Mouse (Mus musculus): ENCODE results near the gene Ccdc171. TPM values are rescaled to one million over a fixed set of nuclear protein-coding genes. Genes with fewer than 3 reads are reported as not detected.
A peak's percentile ranks its signal among the peaks of the same experiment; 100 is the strongest.

Ccdc171 gene
- total and polyA plus RNA-seq, 2 experiments from 2014 or later, result 0.46 to 1.2 TPM

- H3K9me3 ChIP-seq (replicated peaks; ENCODE audit: control insufficient read depth, low read length), result no peaks in the 10 kb centered on the region
- H3K36me3 ChIP-seq (replicated peaks; ENCODE audit: control insufficient read depth, insufficient read depth, low read length), result no peaks in the 10 kb centered on the region
- no peaks in the 10 kb centered on the region for H3K4me1 ChIP-seq (ENCODE audit: control insufficient read depth, insufficient read depth)
- H3K27me3 ChIP-seq (ENCODE audit: control insufficient read depth, insufficient read depth, low read length), result no peaks in the 10 kb centered on the region
- DNase-seq (ENCODE audit: low spot score) (no peak), ATAC-seq (ENCODE audit: insufficient read depth, low read depth) (no peak)
- WGBS, result 83% methylated on average over 5 of the region's 5 CpGs
- TF ChIP-seq EP300 (IDR thresholded peaks at IDR 0.05; ENCODE audit: low read depth), result no peak
- no peak for TF ChIP-seq CTCF (IDR thresholded peaks at IDR 0.05; ENCODE audit: low read depth)
- H3K4me3 ChIP-seq (ENCODE audit: low read depth, low read length), result no peak overlapping the region
- H3K27ac ChIP-seq (ENCODE audit: low read depth), result no peak overlapping the region
- no peak overlapping the region for H3K9ac ChIP-seq (replicated peaks; ENCODE audit: low read depth, low read length)
- no peak overlapping the region for H3K4me2 ChIP-seq (ENCODE audit: low read depth, low read length)
Measured at GRCm38 (mm10) chr4:83571033-83571432, 45.7 kb downstream of the Ccdc171 start.

- Histone ChIP-seq H3K36me3 (replicated peaks; ENCODE audit: control insufficient read depth, insufficient read depth, low read length) (no peaks in the 10 kb centered on the region), H3K27ac (ENCODE audit: low read depth) (no peak overlapping the region), H3K9me3 (replicated peaks; ENCODE audit: control insufficient read depth, low read length) (no peaks in the 10 kb centered on the region), H3K4me1 (ENCODE audit: control insufficient read depth, insufficient read depth) (peaks cover 4% of the 10 kb centered on the region; the same call in 1 of the 2 replicates), H3K4me3 (ENCODE audit: low read depth, low read length) (no peak overlapping the region), H3K9ac (replicated peaks; ENCODE audit: low read depth, low read length) (no peak overlapping the region), H3K4me2 (ENCODE audit: low read depth, low read length) (no peak overlapping the region), H3K27me3 (ENCODE audit: control insufficient read depth, insufficient read depth, low read length) (no peaks in the 10 kb centered on the region)
- DNase-seq (ENCODE audit: low spot score) (no peak), ATAC-seq (ENCODE audit: insufficient read depth, low read depth) (no peak)
- no peak for TF ChIP-seq CTCF (IDR thresholded peaks at IDR 0.05; ENCODE audit: low read depth)
- no peak for TF ChIP-seq EP300 (IDR thresholded peaks at IDR 0.05; ENCODE audit: low read depth)
- 70% methylated on average over 6 of the region's 6 CpGs for WGBS
Measured at GRCm38 (mm10) chr4:83572521-83572920, 47.2 kb downstream of the Ccdc171 start.

GRCm38 (mm10) chr4:83576315-83576714 lies 51.0 kb downstream of the Ccdc171 start:
- no peak overlapping the region for H3K4me2 ChIP-seq (ENCODE audit: low read depth, low read length)
- H3K27me3 ChIP-seq (ENCODE audit: control insufficient read depth, insufficient read depth, low read length), result no peaks in the 10 kb centered on the region
- no peak for TF ChIP-seq EP300 (IDR thresholded peaks at IDR 0.05; ENCODE audit: low read depth)
- no peak for TF ChIP-seq CTCF (IDR thresholded peaks at IDR 0.05; ENCODE audit: low read depth)
- H3K36me3 ChIP-seq (replicated peaks; ENCODE audit: control insufficient read depth, insufficient read depth, low read length), result no peaks in the 10 kb centered on the region
- peak; percentile 81 for ATAC-seq (ENCODE audit: insufficient read depth, low read depth)
- peak overlapping the region; percentile 61 for H3K27ac ChIP-seq (ENCODE audit: low read depth)
- no peak overlapping the region for H3K9ac ChIP-seq (replicated peaks; ENCODE audit: low read depth, low read length)
- peaks cover 4% of the 10 kb centered on the region; the same call in 1 of the 2 replicates for H3K4me1 ChIP-seq (ENCODE audit: control insufficient read depth, insufficient read depth)
- DNase-seq (ENCODE audit: low spot score), result peak; percentile 64
- no peak overlapping the region for H3K4me3 ChIP-seq (ENCODE audit: low read depth, low read length)
- 4% methylated on average over 3 of the region's 3 CpGs for WGBS
- H3K9me3 ChIP-seq (replicated peaks; ENCODE audit: control insufficient read depth, low read length), result no peaks in the 10 kb centered on the region

- DNase-seq (ENCODE audit: low spot score) (peak; percentile 64), ATAC-seq (ENCODE audit: insufficient read depth, low read depth) (no peak)
- H3K9ac ChIP-seq (replicated peaks; ENCODE audit: low read depth, low read length), result no peak overlapping the region
- H3K9me3 ChIP-seq (replicated peaks; ENCODE audit: control insufficient read depth, low read length), result no peaks in the 10 kb centered on the region
- no peak overlapping the region for H3K27ac ChIP-seq (ENCODE audit: low read depth)
- no peak overlapping the region for H3K4me3 ChIP-seq (ENCODE audit: low read depth, low read length)
- 16% methylated on average over 1 of the region's 1 CpGs for WGBS
- H3K27me3 ChIP-seq (ENCODE audit: control insufficient read depth, insufficient read depth, low read length), result no peaks in the 10 kb centered on the region
- TF ChIP-seq CTCF (IDR thresholded peaks at IDR 0.05; ENCODE audit: low read depth) (peak; percentile 42; the same call in 1 of the 2 replicates), EP300 (IDR thresholded peaks at IDR 0.05; ENCODE audit: low read depth) (no peak)
- H3K4me2 ChIP-seq (ENCODE audit: low read depth, low read length), result no peak overlapping the region
- peaks cover 4% of the 10 kb centered on the region; the same call in 1 of the 2 replicates for H3K4me1 ChIP-seq (ENCODE audit: control insufficient read depth, insufficient read depth)
- no peaks in the 10 kb centered on the region for H3K36me3 ChIP-seq (replicated peaks; ENCODE audit: control insufficient read depth, insufficient read depth, low read length)
Measured at GRCm38 (mm10) chr4:83580157-83580556, 54.8 kb downstream of the Ccdc171 start.

GRCm38 (mm10) chr4:83587563-83587962 lies 62.2 kb downstream of the Ccdc171 start:
- 88% methylated on average over 1 of the region's 1 CpGs for WGBS
- H3K9me3 ChIP-seq (replicated peaks; ENCODE audit: control insufficient read depth, low read length), result no peaks in the 10 kb centered on the region
- H3K27me3 ChIP-seq (ENCODE audit: control insufficient read depth, insufficient read depth, low read length), result no peaks in the 10 kb centered on the region
- H3K9ac ChIP-seq (replicated peaks; ENCODE audit: low read depth, low read length), result no peak overlapping the region
- DNase-seq (ENCODE audit: low spot score) (no peak), ATAC-seq (ENCODE audit: insufficient read depth, low read depth) (no peak)
- no peak overlapping the region for H3K4me2 ChIP-seq (ENCODE audit: low read depth, low read length)
- H3K27ac ChIP-seq (ENCODE audit: low read depth), result no peak overlapping the region
- no peaks in the 10 kb centered on the region for H3K36me3 ChIP-seq (replicated peaks; ENCODE audit: control insufficient read depth, insufficient read depth, low read length)
- TF ChIP-seq CTCF (IDR thresholded peaks at IDR 0.05; ENCODE audit: low read depth), result no peak
- TF ChIP-seq EP300 (IDR thresholded peaks at IDR 0.05; ENCODE audit: low read depth), result no peak
- no peak overlapping the region for H3K4me3 ChIP-seq (ENCODE audit: low read depth, low read length)
- no peaks in the 10 kb centered on the region for H3K4me1 ChIP-seq (ENCODE audit: control insufficient read depth, insufficient read depth)

GRCm38 (mm10) chr4:83596486-83596885 lies 71.1 kb downstream of the Ccdc171 start:
- WGBS, result 13% methylated on average over 2 of the region's 2 CpGs
- Histone ChIP-seq H3K4me3 (ENCODE audit: low read depth, low read length) (no peak overlapping the region), H3K9me3 (replicated peaks; ENCODE audit: control insufficient read depth, low read length) (no peaks in the 10 kb centered on the region), H3K36me3 (replicated peaks; ENCODE audit: control insufficient read depth, insufficient read depth, low read length) (no peaks in the 10 kb centered on the region), H3K27me3 (ENCODE audit: control insufficient read depth, insufficient read depth, low read length) (no peaks in the 10 kb centered on the region), H3K9ac (replicated peaks; ENCODE audit: low read depth, low read length) (no peak overlapping the region), H3K4me2 (ENCODE audit: low read depth, low read length) (no peak overlapping the region), H3K27ac (ENCODE audit: low read depth) (no peak overlapping the region), H3K4me1 (ENCODE audit: control insufficient read depth, insufficient read depth) (no peaks in the 10 kb centered on the region)
- TF ChIP-seq CTCF (IDR thresholded peaks at IDR 0.05; ENCODE audit: low read depth), result peak; percentile 60
- no peak for TF ChIP-seq EP300 (IDR thresholded peaks at IDR 0.05; ENCODE audit: low read depth)
- ATAC-seq (ENCODE audit: insufficient read depth, low read depth) (no peak), DNase-seq (ENCODE audit: low spot score) (peak; percentile 50)
